Mouse (Mus musculus) cerebellum, postnatal 36 days (tissue): ENCODE measurements around the gene Rhov.

Experiments
- DNase-seq, 2 experiments: peaks; one replicate each; pipeline ENCODE4 v3.0.0; 2021 to 2022; ENCODE audit warnings: mixed read lengths in 2 of 2

Rhov gene

GRCm38 (mm10) chr2:119270643-119271331 is at the start of gene Rhov:
Gene Rhov, minus strand, starts transcription at chr2:119271272.
- peak; percentile 77 to 81 for DNase-seq

GRCm38 (mm10) chr2:119320571-119320970 is 49.5 kb upstream of the Rhov start:
- DNase-seq, result no peak

GRCm38 (mm10) chr2:119318043-119318710 is 47.1 kb upstream of the Rhov start:
- DNase-seq, result no peak

- no peak for DNase-seq
These were observed 43.8 kb upstream of the Rhov start for GRCm38 (mm10) chr2:119314742-119315310.

GRCm38 (mm10) chr2:119313780-119314479 is 42.9 kb upstream of the Rhov start:
- no peak for DNase-seq

GRCm38 (mm10) chr2:119312380-119312958 is 41.4 kb upstream of the Rhov start:
- no peak for DNase-seq

- DNase-seq, result no peak
These were observed 40.5 kb upstream of the Rhov start for GRCm38 (mm10) chr2:119311544-119311943.

GRCm38 (mm10) chr2:119304798-119305208 is 33.7 kb upstream of the Rhov start:
- DNase-seq, result no peak

GRCm38 (mm10) chr2:119304391-119304790 is 33.3 kb upstream of the Rhov start:
- no peak for DNase-seq

- DNase-seq, result no peak
These were observed 31.8 kb upstream of the Rhov start for GRCm38 (mm10) chr2:119302876-119303275.

GRCm38 (mm10) chr2:119300819-119301493 is 29.9 kb upstream of the Rhov start:
- no peak for DNase-seq

GRCm38 (mm10) chr2:119299981-119300818 is 29.1 kb upstream of the Rhov start:
- peak; percentile 69 to 74 for DNase-seq

- DNase-seq, result no peak
These were observed 27.8 kb upstream of the Rhov start for GRCm38 (mm10) chr2:119298839-119299238.

GRCm38 (mm10) chr2:119298330-119298729 is 27.3 kb upstream of the Rhov start:
- peak; percentile 75 to 78 for DNase-seq

GRCm38 (mm10) chr2:119297506-119297905 is 26.4 kb upstream of the Rhov start:
- DNase-seq, result no peak

GRCm38 (mm10) chr2:119296756-119297155 is 25.7 kb upstream of the Rhov start:
- DNase-seq, result no peak

- peak; percentile 36 to 40 for DNase-seq
These were observed 23.3 kb upstream of the Rhov start for GRCm38 (mm10) chr2:119294411-119294810.

- peak; percentile 61 to 63 for DNase-seq
These were observed 22.8 kb upstream of the Rhov start for GRCm38 (mm10) chr2:119293776-119294390.

- DNase-seq, result peak in 1 of 2 experiments; percentile 36
These were observed 22.2 kb upstream of the Rhov start for GRCm38 (mm10) chr2:119293311-119293710.

GRCm38 (mm10) chr2:119292852-119293251 is 21.8 kb upstream of the Rhov start:
- peak; percentile 71 to 78 for DNase-seq

- DNase-seq, result no peak
These were observed 21.2 kb upstream of the Rhov start for GRCm38 (mm10) chr2:119292281-119292680.
